Mouse (Mus musculus): ENCODE results near the gene Ikbkg. TPM values are rescaled to one million over a fixed set of nuclear protein-coding genes. Genes with fewer than 3 reads are reported as not detected.
A peak's percentile ranks its signal among the peaks of the same experiment; 100 is the strongest.
"Not testable (repeated sequence)": the region's sequence is repeated elsewhere in the genome, so short reads cannot be mapped to it uniquely, and the experiment has no call there.

Gene Ikbkg
- 22.7 and 25.1 TPM in 2 replicates for polyA plus RNA-seq (2015; fragmentation: Nextera tagmentation; extraction: Ambion mirVana)

DNA sequence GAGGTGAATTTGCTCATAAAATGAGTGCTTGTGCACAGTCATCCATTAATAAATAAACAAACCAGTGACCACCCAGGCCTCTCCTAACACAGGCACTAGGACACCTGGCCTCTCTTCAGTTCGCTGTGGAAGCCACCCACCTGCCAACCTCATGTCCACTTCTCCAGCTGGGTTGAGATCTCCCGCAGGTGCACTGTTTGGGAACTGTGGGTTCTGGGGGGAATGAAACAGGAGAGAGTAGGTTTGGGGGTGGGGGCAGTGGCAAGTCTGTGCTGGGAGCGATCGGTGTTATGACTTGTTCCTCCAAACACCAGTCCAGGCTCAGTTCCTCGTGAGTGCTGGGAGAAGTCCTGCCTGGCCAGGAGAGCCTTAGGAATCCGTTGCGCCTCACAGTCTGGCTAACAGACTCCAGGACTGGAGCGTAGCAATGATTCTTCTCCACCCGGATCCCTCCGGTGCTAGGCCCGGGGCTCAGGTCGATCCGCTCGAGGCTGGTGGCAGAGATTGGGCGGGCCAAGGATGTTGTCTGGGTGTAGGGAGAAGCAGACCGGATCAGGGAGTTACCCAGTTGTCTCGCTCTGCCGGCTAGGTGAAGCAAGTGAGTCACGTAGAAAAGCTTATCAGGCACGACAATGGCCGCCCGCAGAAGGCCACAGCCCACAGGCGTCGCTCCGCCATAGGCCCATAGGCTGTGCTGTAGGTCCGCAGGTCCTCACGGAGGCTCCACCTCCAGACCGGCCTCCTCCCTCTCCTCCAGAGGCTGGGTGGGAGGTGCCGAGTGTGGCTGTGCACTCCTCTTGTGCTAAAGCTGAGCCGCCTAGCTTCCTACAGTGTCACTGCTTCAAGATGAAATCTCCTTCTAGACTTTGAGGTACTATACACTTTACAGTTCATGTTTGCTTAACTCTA lies at the start of gene Ikbkg, which contains the start of gene Fam3a:
TSS of gene Ikbkg (plus strand) at position 756 of the 909 bp plus-strand sequence.
TSS of gene Fam3a (minus strand) at position 738 of the 909 bp plus-strand sequence.
- peak; percentile 87 for DNase-seq (ENCODE audit: low spot score)

GRCm38 (mm10) chrX:74352645-74353466 lies 40.2 kb upstream of the Ikbkg start:
- DNase-seq (ENCODE audit: low spot score), result no peak

DNA sequence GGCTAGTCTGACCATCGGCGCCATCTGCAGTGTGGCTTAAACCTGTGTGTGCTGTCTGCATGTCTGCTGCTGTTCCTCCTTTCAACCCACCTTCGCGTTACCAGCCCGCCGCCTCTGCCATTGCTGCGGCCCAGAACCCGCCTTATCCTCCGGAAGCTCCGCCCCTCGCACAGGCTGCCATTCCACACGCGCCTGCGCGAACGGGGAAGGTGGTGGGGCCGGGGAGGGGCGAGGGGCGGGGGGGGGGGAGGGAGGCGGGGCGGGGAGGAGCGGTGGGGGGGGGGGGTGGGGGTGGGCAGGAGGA lies 39.7 kb upstream of the Ikbkg start, which contains the start of gene Lage3:
TSS of gene Lage3 (minus strand) at position 152 of the 304 bp plus-strand sequence.
- DNase-seq (ENCODE audit: low spot score), result peak; percentile 85

DNA sequence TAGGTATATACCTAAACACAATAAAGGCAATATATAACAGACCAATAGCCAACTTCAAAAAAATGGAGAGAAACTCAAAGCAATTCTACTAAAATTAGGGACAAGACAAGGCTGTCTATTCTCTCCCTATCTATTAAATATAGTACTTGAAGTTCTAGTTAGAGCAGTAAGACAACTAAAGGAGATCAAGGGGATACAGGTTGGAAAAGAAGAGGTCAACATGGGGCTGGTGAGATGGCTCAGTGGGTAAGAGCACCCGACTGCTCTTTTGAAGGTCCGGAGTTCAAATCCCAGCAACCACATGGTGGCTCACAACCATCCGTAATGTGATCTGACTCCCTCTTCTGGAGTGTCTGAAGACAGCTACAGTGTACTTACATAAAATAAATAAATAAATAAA lies 36.0 kb upstream of the Ikbkg start:
- DNase-seq (ENCODE audit: low spot score), result not testable (repeated sequence)

GRCm38 (mm10) chrX:74359171-74359570 lies 33.9 kb upstream of the Ikbkg start:
- no peak for DNase-seq (ENCODE audit: low spot score)

GRCm38 (mm10) chrX:74367512-74367911 lies 25.6 kb upstream of the Ikbkg start:
- no peak for DNase-seq (ENCODE audit: low spot score)

DNA sequence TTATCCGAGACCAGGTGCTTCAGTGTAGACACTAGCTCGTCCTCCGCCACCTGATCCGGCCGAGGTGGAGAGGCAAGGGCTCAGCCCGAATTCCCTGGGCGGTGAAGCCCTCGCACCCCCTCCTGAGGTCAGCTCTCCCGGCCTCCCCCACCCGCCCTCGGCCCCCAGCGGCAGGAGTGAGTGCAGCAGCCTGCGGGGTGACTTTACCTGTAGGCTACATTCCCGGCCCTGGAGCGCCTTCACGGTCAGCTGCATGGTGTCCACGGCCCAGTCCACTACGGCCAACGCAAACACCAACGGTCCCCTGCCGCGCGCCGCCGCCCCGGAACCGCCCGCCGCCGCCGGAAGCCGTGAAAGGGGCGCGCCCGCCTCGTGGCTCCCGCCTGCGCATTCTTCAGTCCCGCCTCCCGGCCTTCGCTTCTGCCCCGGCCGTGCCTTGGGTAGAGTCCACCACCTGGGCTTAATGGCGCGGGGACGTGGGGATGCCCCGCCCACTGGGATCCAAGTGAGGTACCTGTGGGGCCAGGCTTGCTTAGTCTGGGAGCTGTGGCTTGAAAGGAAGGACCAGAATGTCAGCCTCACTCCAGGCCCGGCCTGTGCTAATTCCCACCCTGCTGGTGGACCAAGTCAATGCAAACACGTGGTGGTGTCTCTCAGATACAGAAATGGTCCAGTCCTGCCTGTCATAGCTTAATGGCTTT lies 24.7 kb upstream of the Ikbkg start:
- peak; percentile 44 for DNase-seq (ENCODE audit: low spot score)

DNA sequence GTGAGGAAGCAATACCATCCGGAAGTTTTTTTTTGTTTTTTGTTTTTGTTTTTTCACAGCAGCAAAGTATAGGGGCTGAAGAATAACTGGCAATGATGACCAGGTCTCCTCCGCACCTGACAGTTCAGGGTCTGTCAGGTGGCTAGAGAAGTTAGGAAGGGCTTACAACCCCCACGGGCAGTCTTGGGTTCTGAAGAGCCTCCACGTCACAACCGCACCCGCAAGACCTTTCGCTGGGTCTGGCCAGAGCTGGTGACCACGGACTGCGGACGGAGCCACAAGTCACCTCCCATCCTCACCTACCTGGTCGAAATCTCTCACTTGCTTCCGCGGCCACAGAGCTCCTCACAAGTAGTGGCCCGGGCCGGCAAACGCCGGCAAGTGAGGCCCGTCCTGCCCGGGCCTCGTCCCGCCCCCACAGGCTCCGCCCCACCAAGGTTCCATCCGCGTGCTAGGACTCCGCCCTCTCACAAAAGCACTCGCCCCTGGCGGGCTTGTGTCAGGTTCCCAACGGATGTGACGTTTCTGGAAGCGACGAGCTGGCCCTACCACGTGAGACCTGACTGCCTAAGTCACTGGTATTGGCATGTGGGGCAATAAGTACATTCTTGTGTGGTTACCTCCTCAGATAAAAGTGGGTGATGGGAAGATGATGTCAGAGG lies 20.1 kb upstream of the Ikbkg start, which contains the start of the genes Ubl4a and Slc10a3:
TSS of gene Ubl4a (minus strand) at position 331 of the 662 bp plus-strand sequence.
TSS of gene Slc10a3 (minus strand) at position 462 of the 662 bp plus-strand sequence.
- peak; percentile 89 for DNase-seq (ENCODE audit: low spot score)

DNA sequence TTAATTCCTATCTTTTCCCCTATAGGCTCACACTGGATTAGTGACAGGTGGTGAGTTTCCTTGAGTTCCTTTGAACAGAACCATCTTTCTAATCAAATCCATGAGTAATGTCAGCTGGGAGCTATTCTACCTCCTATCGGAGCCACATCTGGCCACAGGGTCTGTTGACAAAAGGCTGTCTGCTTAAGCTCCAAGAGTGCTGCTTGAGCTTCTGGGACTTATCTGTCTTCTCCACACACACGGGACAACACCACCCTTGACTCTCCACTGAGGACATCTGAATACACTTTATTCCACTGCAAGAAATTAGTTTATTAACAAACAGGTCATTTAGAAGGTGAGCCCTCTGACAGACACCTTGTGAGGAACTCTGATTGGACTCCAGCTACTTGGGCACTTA lies 8.6 kb upstream of the Ikbkg start:
- DNase-seq (ENCODE audit: low spot score), result no peak

GRCm38 (mm10) chrX:74388153-74388552 lies 4.9 kb upstream of the Ikbkg start:
- DNase-seq (ENCODE audit: low spot score), result no peak

DNA sequence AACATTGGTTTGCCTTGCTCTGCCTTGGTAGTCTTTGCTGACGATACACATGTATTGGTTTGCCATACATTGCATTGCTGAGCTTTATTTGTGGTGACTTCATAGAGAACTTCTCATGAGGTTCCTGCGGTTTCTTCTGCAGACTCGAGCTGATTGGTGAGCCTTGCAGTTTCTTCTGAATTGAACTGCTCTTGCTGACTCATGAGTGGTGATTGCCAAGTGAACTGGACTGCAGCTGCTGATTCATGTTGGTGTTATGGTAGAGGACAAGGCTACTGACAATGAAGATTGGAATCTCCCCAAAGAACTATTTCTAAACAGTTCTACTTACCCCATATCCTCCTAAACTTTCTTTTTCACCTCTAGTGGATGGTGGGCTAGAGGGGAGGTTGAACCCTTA lies 7.0 kb downstream of the Ikbkg start:
- no peak for DNase-seq (ENCODE audit: low spot score)

- DNase-seq (ENCODE audit: low spot score), result no peak
Measured at GRCm38 (mm10) chrX:74408340-74408739, 15.2 kb downstream of the Ikbkg start.

GRCm38 (mm10) chrX:74413377-74413776 lies 20.3 kb downstream of the Ikbkg start:
- DNase-seq (ENCODE audit: low spot score), result peak; percentile 77

DNA sequence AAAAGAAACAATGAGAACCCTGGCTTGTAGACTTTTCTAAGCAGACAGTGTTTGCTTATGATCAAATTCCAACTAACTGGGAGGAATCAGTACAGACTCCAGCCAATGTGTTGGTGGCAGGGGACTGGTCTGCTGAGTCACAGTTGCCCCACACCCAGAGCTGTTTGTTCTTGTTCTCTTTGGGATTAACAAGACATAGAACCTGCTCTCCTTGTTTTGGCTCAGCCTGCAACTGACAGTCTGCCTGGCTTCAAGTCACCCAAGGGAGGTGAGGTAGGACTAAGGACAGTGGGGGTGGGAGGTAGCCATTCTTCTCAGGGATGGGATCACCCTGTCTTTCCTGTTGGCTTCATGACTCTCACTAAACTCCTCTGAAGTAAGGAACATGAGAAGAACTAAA lies 31.4 kb downstream of the Ikbkg start:
- DNase-seq (ENCODE audit: low spot score), result no peak

DNA sequence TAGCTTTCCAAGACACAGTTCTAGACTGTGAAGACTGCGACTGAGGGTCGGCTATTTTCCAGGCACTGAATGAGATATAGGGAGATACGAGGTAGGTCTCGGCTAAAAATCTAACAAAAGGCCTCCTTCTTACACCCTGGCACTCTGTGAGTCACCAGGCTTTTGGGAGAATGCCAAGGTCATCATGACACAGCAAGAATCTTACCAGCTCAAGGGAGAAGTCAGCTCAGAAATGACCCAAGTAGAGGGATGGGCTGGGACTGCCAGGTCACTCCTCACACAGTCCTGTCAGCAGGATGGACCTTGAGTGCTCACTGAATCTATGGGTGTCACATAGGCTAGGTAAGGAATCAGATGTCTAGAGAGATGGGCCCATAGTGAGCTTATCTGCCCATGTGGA lies 32.1 kb downstream of the Ikbkg start:
- no peak for DNase-seq (ENCODE audit: low spot score)

DNA sequence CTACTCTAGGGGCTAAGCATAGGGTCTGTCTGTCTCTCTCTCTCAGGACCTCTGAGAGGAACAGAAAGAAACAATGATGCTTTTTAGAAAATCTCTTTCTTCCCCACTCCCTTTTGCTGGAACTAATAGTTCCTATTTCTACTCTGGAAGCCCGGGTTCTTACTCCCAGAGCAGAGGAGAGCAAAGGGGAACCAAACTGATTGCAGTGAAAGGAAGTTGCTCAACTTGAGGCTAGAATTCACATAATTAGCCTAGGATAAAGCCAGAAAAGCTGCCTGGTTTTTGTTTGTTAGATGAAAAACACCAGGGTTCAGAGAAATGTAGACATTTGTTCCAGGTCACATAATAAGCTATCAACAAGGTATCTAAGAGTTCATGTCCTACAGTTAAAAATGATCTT lies 33.2 kb downstream of the Ikbkg start:
- DNase-seq (ENCODE audit: low spot score), result no peak

- no peak for DNase-seq (ENCODE audit: low spot score)
Measured at GRCm38 (mm10) chrX:74427116-74427515, 34.0 kb downstream of the Ikbkg start.

- DNase-seq (ENCODE audit: low spot score), result peak; percentile 23
Measured at GRCm38 (mm10) chrX:74428146-74428825, 35.2 kb downstream of the Ikbkg start.

- DNase-seq (ENCODE audit: low spot score), result peak; percentile 89
Measured at GRCm38 (mm10) chrX:74428826-74429276, 35.8 kb downstream of the Ikbkg start, which contains the start of gene G6pdx. Gene G6pdx (minus strand): TSS chrX:74429194.

DNA sequence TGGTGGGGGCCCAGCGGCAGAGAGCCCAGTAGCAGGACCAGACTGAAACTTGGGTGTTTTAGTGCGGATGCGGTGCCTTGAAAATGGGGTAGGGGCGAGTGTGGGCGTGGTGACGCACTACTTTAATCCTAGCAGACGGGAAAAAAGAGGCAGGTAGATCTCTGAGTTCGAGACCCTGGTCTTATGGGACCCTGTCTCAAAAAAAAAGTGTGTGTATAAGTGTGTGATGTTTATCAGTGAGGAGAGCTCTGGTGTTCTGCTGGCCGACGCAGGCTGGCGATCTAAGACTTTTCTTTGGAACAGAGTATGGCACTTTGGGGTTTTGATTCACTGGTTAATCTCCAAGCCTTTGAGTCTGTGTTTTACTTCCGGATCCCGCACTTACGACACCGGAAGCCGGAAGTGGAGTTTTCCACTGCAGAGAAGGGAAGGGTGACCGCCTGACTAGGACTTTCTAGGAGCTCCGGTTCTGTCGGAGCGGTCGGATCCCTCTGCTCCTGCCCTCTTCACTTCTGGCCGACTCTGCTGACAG lies 36.3 kb downstream of the Ikbkg start:
- DNase-seq (ENCODE audit: low spot score), result peak; percentile 77
